Mouse (Mus musculus) kidney, adult 2 months (tissue): Measurements from ENCODE around the gene Kank3.

Experiments used
- CTCF ChIP-seq: fragments of 200-500 bp; conservative IDR thresholded peaks from 2 replicates; pipeline ENCODE4 v1.5.1; 2011; ENCODE audit warnings: low read depth, mild to moderate bottlenecking, control low read depth, low read length, moderate library complexity, mixed read lengths; ENCODE audit not compliant: insufficient read depth, insufficient read length
- POLR2A ChIP-seq: fragments of 200-500 bp; IDR thresholded peaks from one replicate; pipeline ENCODE4 v1.6.1; 2011; ENCODE audit warnings: low read depth, low read length, control low read depth

- TF ChIP-seq CTCF: no peak
- no peak for TF ChIP-seq POLR2A
Observed at GRCm38 (mm10) chr17:33804745-33805144, 5.6 kb upstream of the Kank3 start.
